Mouse (Mus musculus) hindbrain, embryonic 10.5 days (tissue): ENCODE results near the gene Rpain. TPM values are rescaled to one million over a fixed set of nuclear protein-coding genes. Genes with fewer than 3 reads are reported as not detected.
A peak's percentile ranks its signal among the peaks of the same experiment; 100 is the strongest.

ENCODE experiments used
- DNase-seq: peaks from one replicate; pipeline ENCODE4 v3.0.0-alpha.2; 2017; ENCODE audit warnings: low spot score
- H3K27ac ChIP-seq: fragments of 300-500 bp; sonication (generic); 2 replicates; pipeline ENCODE4 v1.5.1; 2016; ENCODE audit warnings: mild to moderate bottlenecking, moderate library complexity
- H3K27me3 ChIP-seq: fragments of 300-500 bp; sonication (generic); 2 replicates; pipeline ENCODE4 v1.6.1; 2016; ENCODE audit warnings: mild to moderate bottlenecking; ENCODE audit not compliant: poor library complexity, insufficient read depth, severe bottlenecking
- H3K36me3 ChIP-seq: fragments of 300-500 bp; sonication (generic); 2 replicates; pipeline ENCODE4 v1.6.1; 2016; ENCODE audit warnings: mild to moderate bottlenecking, moderate library complexity
- H3K4me1 ChIP-seq: fragments of 300-500 bp; sonication (generic); replicated peaks from 2 replicates; pipeline ENCODE4 v1.6.1; 2016; ENCODE audit warnings: mild to moderate bottlenecking
- H3K4me3 ChIP-seq: fragments of 300-500 bp; sonication (generic); 2 replicates; pipeline ENCODE4 v1.5.1; 2016; ENCODE audit warnings: mild to moderate bottlenecking, moderate library complexity
- H3K9me3 ChIP-seq: fragments of 300-500 bp; sonication (generic); 2 replicates; pipeline ENCODE4 v1.6.1; 2016; ENCODE audit warnings: mild to moderate bottlenecking, moderate library complexity
- WGBS: fragments of 180-500 bp; shearing (Covaris S2); methylation state at CpG from one replicate; pipeline ENCODE4 v1.1.7; 2016; 5-methylcytosine and 5-hydroxymethylcytosine counted together
- polyA plus RNA-seq: library from polyadenylated mRNA; unstranded; fragments of >200 nt; fragmentation: Nextera tagmentation; extraction: Ambion mirVana; gene quantifications from 2 replicates; pipeline ENCODE4 v1.2.1, GENCODE M21; 2016

The Rpain gene
- polyA plus RNA-seq, result 90.0 and 92.8 TPM in 2 replicates

DNA sequence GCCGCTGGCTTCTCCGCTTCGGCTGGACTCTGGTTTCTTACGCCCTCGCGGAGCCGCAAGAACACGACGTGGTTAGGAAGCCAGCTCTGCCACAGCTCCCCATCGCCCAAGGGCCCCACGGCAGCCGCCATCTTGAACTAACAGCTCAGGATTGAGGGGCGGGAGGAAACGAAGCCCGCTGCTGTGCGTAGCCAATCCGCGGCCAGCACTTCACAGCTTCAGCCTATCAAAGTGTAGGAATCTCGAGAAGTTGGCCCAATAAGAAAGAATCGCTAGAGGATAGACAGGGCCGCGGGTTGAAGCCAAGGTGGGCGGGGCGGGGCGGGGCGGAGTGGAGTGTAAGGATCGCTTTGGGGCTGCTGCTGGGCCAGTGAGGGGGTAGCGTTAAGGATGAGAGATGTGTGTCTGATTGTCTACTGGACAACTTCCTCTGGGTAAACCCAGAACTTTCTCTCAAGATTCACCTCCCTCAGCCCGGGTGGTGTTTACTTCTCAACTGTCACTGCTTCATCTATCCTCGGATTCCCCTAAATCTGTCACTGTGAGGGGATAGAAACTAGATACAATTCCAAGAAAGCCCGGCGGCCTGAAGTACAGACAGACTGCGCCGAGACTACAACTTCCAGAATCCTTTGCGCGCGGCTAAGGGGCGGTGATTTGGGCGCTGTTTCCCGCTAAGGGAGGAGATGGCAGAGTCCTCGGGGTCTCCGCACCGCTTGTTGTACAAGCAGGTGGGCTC lies at the start of gene Rpain, which contains the start of gene Nup88:
TSS of gene Rpain (plus strand) at position 393 of the 739 bp plus-strand sequence.
TSS of gene Nup88 (minus strand) at position 153 of the 739 bp plus-strand sequence.
- H3K4me3 ChIP-seq, result peak within 1 kb of the TSS; percentile 93
- peak within 1 kb of the TSS; percentile 94 for H3K27ac ChIP-seq
- peaks cover 54% of the 10 kb centered on the region for H3K36me3 ChIP-seq
- no peaks in the 10 kb centered on the region for H3K9me3 ChIP-seq
- under 1% methylated on average over 43 of the region's 43 CpGs for WGBS
- peaks cover 22% of the 10 kb centered on the region for H3K4me1 ChIP-seq
- no peaks in the 10 kb centered on the region for H3K27me3 ChIP-seq
- DNase-seq, result peak; percentile 95

DNA sequence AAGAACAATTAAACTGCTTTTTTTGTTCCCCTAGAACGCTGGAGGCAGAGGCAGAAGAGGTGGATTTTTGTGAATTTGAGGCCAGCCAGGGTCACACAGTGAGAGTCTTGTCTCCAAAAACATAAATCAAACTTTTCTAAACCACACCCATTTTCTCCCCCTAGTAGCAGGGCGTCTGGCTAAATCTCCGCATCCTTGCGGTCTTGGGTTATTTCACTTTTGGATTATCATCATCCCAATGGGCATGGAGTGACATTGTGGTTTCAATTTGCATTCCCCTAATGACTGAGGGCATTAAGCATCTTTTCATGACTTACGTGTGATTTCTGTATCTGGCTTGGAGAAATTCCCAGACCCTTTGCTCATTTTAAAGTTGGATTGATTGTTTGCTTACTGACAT lies 38.6 kb upstream of the Rpain start:
- H3K27ac ChIP-seq, result no peak overlapping the region
- no peaks in the 10 kb centered on the region for H3K9me3 ChIP-seq
- H3K4me1 ChIP-seq, result no peaks in the 10 kb centered on the region
- peaks cover 79% of the 10 kb centered on the region for H3K36me3 ChIP-seq
- no peak for DNase-seq
- no peaks in the 10 kb centered on the region for H3K27me3 ChIP-seq
- WGBS, result 89% methylated on average over 5 of the region's 5 CpGs
- H3K4me3 ChIP-seq, result no peak overlapping the region

DNA sequence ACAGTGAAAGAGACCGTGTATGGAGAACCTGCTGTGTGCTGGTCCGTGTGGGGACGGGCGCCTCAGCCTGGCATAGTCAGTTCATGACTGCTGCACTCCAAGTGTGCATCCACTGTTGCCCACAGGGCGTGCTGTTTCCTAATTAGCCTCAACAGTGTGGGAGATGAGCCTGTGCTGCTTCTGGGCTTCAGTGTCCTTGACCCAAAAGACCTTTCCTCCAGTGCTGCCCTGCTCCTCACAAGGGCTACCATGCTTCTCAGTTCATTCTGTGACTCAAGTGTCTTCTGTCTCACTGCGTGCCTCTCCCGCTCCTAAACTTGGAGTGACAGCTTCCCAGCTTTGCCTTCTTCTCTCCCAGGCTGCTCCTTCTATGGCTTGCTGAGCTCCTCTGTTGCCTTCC lies 34.7 kb upstream of the Rpain start:
- no peak overlapping the region for H3K27ac ChIP-seq
- 88% methylated on average over 7 of the region's 7 CpGs for WGBS
- H3K9me3 ChIP-seq, result no peaks in the 10 kb centered on the region
- H3K36me3 ChIP-seq, result peaks cover 85% of the 10 kb centered on the region
- H3K4me3 ChIP-seq, result no peak overlapping the region
- no peaks in the 10 kb centered on the region for H3K4me1 ChIP-seq
- no peak for DNase-seq
- H3K27me3 ChIP-seq, result no peaks in the 10 kb centered on the region

DNA sequence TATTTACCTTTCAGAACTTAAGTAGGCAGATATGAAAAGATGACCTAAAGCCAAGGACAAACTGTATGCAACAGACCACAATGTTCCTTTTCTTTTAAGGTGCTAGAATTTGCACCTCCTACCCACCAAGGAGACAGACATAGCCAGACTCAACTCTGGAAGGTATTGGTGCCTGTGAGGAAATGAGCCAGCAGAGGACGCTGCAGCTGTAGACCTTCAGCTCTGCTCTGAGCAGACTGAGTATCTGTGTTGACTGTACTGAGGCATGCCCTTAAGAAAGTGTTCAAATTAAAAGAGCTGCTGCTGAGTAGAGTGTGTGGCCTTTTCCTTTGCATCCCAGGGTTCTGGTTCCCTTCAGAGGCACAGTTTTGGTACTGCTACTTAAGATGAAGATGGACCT lies 27.4 kb upstream of the Rpain start:
- DNase-seq, result no peak
- Histone ChIP-seq H3K27ac (no peak overlapping the region), H3K36me3 (peaks cover 99% of the 10 kb centered on the region), H3K9me3 (no peaks in the 10 kb centered on the region), H3K4me3 (no peak overlapping the region), H3K4me1 (no peaks in the 10 kb centered on the region), H3K27me3 (no peaks in the 10 kb centered on the region)
- 84% methylated on average over 1 of the region's 1 CpGs for WGBS

DNA sequence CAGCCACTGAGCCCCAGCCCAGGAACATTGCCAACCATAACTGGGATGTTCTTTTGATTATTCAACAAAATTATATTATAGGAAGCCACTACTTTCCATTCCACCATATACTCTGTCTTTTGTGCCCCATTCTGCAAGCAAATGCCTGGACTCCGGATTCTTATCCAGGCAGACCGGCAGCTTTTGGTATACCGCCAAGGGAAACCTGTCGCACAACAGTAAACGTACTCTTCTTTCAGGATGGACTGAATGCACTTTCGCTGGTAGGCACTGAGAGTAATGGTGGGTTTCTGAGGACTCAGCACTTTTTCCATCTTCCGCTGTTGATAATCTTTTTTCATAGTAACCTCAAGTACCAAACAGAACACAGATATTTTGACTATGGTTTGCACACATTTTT lies 26.4 kb upstream of the Rpain start:
- H3K4me1 ChIP-seq, result no peaks in the 10 kb centered on the region
- H3K9me3 ChIP-seq, result no peaks in the 10 kb centered on the region
- no peak for DNase-seq
- no peaks in the 10 kb centered on the region for H3K27me3 ChIP-seq
- WGBS, result 93% methylated on average over 7 of the region's 7 CpGs
- peaks cover 99% of the 10 kb centered on the region for H3K36me3 ChIP-seq
- no peak overlapping the region for H3K4me3 ChIP-seq
- H3K27ac ChIP-seq, result no peak overlapping the region

DNA sequence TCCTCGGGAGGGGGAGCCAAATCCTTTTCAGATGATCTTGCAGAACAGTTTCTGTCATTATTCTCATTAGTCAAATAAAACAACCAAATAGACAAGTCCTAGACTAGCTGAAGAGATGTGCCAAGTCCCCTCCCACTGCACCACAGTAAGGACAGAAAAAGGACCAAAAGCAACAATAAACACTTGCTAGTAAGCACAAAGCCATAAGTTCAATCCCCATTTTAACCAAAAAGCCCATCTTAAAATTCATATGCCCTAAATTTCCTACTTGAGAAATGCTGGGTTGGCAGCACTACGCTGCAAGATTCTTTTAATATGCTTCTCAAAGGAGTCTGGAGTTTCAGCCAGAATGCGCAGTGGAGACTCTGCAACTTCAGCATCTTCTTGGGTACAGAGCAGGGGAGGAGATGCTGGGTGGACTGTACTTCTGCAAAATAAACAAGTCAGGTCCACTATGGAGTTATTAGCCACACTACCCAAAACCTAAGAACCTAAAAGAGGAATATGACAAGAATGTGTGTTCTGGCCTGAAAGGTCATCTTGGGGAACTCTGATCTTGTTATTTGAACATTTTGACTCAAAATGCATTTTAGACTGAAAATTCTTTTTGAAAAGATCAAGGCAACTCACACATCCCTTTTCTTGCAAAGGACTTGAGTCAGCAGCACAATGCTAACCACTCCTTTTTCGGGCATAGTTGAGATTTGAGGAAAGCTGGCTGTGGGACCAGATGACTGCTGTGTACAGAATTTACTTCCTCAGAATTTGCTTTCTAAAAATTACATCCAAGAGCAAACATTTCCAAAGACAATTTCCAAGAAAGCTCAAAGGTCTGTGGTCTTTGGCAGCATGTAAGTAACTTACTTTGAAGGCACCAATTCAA lies 24.8 kb upstream of the Rpain start:
- H3K9me3 ChIP-seq, result no peaks in the 10 kb centered on the region
- H3K27me3 ChIP-seq, result no peaks in the 10 kb centered on the region
- WGBS, result 91% methylated on average over 4 of the region's 4 CpGs
- H3K27ac ChIP-seq, result no peak overlapping the region
- no peaks in the 10 kb centered on the region for H3K4me1 ChIP-seq
- DNase-seq, result no peak
- H3K4me3 ChIP-seq, result no peak overlapping the region
- H3K36me3 ChIP-seq, result peaks cover 99% of the 10 kb centered on the region

DNA sequence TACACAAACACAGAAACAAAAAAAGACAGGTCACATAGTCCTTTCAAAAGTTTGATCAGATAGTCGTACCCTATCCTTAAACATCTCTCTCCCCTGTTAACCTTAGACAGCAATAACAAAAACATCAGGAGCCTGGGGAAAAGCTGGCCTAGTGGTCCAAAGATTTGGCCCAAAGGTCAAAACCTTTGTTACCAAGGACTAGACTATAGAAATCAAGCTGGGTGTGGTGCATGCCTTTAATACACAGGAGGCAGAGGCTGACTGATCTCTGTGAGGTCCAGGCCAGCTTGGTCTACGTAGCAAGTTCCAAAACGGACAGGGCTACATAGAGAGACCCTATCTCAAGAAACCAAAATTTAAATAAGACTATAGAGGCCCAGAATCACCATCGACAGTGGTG lies 15.3 kb upstream of the Rpain start:
- Histone ChIP-seq H3K4me3 (no peak overlapping the region), H3K27ac (no peak overlapping the region), H3K4me1 (no peaks in the 10 kb centered on the region), H3K36me3 (peaks cover 100% of the 10 kb centered on the region), H3K27me3 (no peaks in the 10 kb centered on the region), H3K9me3 (no peaks in the 10 kb centered on the region)
- 89% methylated on average over 4 of the region's 4 CpGs for WGBS
- no peak for DNase-seq

DNA sequence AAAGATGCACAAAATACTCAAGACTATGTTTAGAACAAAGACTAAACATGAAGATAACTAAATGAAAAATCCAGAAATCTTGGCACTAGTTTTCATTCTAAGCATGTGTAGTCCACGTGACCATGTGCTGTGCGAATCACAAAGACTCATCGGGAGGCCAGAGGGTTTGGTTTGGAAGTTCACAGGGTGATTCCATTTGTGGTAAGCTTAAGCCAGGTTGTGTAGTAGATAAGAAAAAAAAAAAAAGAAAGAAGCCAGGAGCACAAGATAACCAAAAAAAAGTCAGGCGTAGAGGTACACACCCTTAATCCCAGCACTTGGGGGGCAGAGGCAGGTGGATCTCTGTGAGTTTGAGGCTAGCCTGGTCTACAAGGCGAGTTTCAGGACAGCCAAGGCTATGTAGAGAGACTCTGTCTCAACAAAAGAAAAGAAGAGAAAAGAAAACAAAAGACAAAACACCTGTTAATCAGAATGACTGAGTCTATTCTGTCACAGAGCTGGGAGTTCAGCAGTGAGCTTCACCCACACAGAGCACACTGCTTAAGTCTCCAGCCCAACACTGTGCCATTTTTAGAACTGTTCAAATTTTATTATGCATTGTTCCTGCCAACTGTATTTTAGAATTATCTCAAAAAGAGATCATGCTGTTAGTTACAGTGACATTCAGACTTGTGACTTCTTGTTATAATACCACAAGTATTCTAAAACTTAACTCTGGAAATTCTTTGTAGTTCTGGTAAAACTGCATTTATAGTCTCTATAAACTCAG lies 9.0 kb upstream of the Rpain start:
- no peak for DNase-seq
- Histone ChIP-seq H3K4me1 (no peaks in the 10 kb centered on the region), H3K27me3 (no peaks in the 10 kb centered on the region), H3K36me3 (peaks cover 100% of the 10 kb centered on the region), H3K4me3 (no peak overlapping the region), H3K27ac (no peak overlapping the region), H3K9me3 (no peaks in the 10 kb centered on the region)
- 94% methylated on average over 5 of the region's 5 CpGs for WGBS

DNA sequence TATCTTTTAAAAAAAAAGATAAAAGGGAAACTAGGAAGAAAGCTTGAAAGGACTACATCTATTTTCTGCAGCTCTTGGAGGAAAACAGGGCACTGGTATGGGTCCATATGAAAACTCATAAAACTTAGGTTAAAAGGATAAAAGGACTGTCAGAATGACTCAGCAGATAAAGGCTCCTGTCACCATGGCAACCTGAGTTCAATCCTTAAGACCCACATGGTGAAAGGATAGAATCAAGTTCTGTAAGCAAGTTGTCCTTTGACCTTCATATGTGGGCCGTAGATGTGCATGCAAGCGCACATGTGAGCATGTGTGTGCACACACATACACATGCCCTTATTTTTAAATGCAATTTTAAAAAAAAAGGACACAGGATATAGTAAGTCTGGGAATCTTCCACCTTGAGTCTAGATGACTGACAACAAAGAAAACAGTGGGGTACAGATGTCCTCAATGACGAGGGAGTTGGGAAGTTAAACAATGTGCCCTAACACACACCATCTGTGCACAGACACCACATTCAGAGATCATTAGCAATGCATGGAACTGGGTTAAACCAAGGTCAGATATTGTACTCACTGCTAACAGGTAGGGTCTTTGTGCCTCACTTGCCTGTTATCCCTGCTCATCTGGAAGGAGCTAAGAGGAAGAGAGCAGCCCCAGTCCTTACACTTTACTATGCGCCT lies 5.6 kb upstream of the Rpain start:
- no peaks in the 10 kb centered on the region for H3K9me3 ChIP-seq
- no peak overlapping the region for H3K4me3 ChIP-seq
- H3K27ac ChIP-seq, result no peak overlapping the region
- H3K36me3 ChIP-seq, result peaks cover 80% of the 10 kb centered on the region
- no peak for DNase-seq
- 83% methylated on average over 4 of the region's 4 CpGs for WGBS
- H3K27me3 ChIP-seq, result no peaks in the 10 kb centered on the region
- peaks cover 14% of the 10 kb centered on the region for H3K4me1 ChIP-seq

DNA sequence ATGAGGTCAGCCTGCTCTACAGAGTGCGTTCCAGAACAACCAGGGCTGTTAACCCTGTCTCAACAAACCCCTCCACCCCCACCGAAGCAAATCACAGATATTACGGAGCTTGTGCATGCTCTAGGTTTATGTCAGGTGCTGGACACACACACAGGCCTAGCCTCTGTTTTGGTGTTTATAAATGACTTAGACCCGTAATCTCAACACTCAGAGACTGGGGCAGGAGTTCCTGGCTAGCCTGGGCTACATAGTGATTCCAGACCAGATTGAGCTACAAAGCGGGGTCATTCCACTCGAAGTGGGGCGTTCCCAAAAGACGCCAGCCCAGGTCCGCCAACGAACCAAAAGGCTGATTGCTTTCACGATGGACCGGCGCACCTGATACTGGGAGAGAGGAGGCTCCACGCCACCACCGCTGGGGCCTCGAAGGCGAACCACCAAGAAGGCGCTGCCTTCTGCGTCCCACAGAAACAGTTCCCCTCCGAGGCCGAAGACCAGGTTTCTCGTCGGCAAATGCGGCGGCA lies 680 bp upstream of the Rpain start:
- WGBS, result under 1% methylated on average over 25 of the region's 25 CpGs

DNA sequence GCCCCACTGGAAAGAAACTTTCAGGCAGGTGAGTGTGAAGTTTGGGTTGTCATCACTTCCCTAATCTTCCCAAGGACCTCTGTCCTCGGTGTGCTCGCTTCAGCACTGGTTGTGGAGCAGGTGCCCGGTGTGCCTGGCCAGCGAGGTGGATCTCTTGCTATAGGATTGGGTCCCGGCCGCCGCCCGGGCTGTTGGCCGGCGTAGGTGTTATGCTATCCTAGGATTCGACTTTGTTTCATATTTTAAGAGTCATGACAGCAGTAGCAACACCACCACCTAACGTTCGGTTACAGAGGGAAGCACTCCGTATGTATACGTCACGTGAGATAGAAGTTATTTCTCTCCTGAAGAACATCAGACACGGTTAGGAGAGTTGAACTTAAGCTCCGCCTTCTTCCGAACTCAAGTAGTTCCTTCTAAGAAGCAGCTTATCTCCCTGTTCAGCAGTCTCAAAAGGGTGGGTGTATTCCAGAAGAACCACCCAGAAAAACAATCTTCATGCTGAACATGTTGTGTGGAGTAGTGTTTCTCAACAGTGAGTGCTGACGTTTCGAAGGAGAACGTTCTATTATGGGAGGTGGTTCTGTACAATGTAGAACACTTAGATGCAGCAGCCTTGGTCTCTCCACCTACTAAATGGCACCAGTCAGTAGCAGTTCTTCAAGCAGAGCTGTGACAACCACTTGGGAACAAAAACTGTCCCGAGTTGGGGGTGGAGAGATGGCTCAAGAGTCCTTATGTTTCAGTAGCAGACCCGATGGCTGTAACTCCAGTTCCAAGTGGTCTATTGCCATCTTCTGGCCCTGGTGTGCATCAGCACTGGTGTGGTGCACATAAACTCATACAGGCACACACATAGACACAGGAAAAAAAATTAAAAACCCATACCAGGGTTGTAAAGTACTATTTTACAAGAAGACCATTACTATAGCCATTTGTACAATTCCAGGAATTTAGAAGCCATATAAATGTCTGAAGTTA lies 837 bp downstream of the Rpain start:
- Histone ChIP-seq H3K36me3 (peaks cover 54% of the 10 kb centered on the region), H3K27me3 (no peaks in the 10 kb centered on the region), H3K4me3 (peak overlapping the region; percentile 93), H3K9me3 (no peaks in the 10 kb centered on the region), H3K27ac (peak overlapping the region; percentile 94), H3K4me1 (peaks cover 22% of the 10 kb centered on the region)
- 19% methylated on average over 24 of the region's 24 CpGs for WGBS
- no peak for DNase-seq

More for the DNA sequence above, 680 bp upstream of the Rpain start:
- no peak for DNase-seq
- peaks cover 54% of the 10 kb centered on the region for H3K36me3 ChIP-seq
- no peaks in the 10 kb centered on the region for H3K27me3 ChIP-seq
- H3K4me3 ChIP-seq, result peak overlapping the region; percentile 93
- H3K4me1 ChIP-seq, result peaks cover 22% of the 10 kb centered on the region
- no peaks in the 10 kb centered on the region for H3K9me3 ChIP-seq
- peak overlapping the region; percentile 94 for H3K27ac ChIP-seq
